Mouse (Mus musculus): ENCODE data around the gene Flot1. TPM values are rescaled to one million over a fixed set of nuclear protein-coding genes. Genes with fewer than 3 reads are reported as not detected.
A peak's percentile ranks its signal among the peaks of the same experiment; 100 is the strongest.

Gene Flot1
- polyA plus RNA-seq, 1 experiment: 52.7 TPM

DNA sequence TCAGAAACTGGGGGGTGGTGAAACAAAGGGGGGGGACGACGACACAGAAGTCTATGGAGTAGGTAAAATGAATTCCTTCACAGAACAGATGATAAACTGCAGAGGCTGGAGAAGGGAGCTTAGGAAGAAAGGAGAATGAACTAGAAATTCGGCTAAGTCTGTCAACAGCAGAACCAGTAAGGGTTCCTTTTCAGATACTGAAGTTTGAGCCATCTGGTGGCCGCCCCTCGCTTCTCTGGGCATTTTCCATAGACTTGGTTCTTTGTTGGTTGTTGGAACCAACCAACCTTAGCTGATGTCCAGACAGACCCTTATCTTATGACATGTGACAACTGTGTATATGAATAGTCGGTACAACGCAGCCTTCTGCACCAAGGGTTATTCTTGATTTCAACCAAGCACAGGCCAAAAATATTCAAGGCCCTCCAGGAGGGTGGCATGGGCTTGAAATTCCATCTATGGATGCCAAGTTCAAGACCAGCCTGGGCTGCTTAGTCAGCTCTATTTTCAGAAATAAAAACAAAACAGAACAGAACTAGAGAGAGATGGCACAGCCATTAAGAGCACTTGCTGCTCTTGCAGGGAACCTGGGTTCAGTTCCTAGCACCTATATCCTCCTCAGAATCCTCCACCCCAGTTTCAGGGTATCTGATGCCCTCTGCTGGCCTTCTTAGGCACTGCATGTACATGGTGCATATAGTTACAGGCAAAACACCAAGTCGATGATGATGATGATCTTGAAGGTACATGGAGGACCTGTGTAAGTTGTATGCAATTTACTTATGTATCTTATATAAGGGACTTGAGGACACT, 48.1 kb downstream of the Flot1 start:
- H3K4me3 ChIP-seq (ENCODE audit: insufficient read depth, low read length): peak overlapping the region; percentile 98
- H3K4me1 ChIP-seq (ENCODE audit: control insufficient read depth, insufficient read depth, low read length): peaks cover 14% of the 10 kb centered on the region
- TF ChIP-seq CTCF (IDR thresholded peaks at IDR 0.05; ENCODE audit: low read depth, low read length) (0 out of 2 replicates have a peak, but pooled peaks have one; percentile 30), POLR2A (IDR thresholded peaks at IDR 0.05; ENCODE audit: borderline replicate concordance, low read depth, low read length) (no peak)
- peak overlapping the region; percentile 99 for H3K27ac ChIP-seq (ENCODE audit: insufficient read depth, low read depth, low read length)

DNA sequence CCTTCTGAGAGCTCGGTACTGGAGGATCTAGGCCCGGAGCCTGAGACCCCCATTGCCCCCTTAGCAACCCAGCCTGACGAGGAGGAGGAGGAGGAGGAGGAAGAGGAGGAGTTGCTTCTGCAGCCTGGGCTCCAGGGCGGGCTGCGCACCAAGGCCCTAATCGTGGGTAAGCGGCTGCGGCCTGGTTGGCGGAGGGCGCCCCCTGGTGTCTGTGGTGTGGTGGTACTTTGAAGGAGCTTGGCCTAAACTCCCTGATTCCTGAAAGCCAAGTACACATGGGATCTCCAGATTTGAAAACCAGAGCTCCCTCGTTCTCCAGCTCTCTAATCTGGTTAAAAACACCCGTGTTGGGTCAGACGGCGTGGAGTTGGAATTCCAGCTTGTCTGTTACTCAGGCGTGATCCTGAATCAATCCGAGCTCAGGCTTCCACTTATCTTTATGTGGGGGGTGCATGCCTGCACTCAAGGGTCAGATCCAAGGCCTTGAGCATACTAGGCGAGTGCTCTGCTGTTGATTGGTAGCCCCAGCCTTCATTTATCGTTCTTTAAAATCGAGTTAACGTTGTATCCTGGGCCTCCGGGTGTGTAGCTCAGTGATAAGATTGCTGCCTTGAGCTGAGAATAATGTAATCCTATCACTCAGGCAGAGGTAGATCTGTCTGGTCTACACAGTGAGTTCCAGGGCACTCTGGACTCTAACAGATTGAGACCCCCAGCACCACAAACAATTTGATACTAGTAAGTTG, 50.9 kb downstream of the Flot1 start:
- TF ChIP-seq POLR2A (IDR thresholded peaks at IDR 0.05; ENCODE audit: borderline replicate concordance, low read depth, low read length): no peak
- peak; percentile 77; the same call in 1 of the 2 replicates for TF ChIP-seq CTCF (IDR thresholded peaks at IDR 0.05; ENCODE audit: low read depth, low read length)
- Histone ChIP-seq H3K27ac (ENCODE audit: insufficient read depth, low read depth, low read length) (peak overlapping the region; percentile 2; the same call in 1 of the 2 replicates), H3K4me3 (ENCODE audit: insufficient read depth, low read length) (peak overlapping the region; percentile 21), H3K4me1 (ENCODE audit: control insufficient read depth, insufficient read depth, low read length) (peaks cover 14% of the 10 kb centered on the region)

DNA sequence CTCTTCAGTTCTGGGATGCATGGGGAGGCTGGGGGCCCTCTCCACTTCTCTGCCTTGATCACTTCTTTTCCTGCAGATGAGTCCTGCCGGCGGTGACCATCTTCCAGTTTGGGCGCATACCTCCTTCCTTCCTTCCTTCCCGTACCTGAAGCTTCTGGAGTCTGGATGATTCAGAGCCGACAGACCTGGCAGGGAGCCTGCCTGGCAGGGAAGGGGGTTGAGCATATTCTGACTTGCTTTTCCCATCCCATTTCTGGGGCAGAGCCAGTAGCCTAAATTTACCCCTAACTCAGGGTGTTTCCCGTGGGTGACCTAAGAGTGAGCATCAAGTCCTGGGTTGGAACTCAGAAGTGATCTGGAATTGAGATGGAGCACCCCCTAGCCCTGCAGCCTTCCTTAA, 51.7 kb downstream of the Flot1 start:
- peaks cover 14% of the 10 kb centered on the region for H3K4me1 ChIP-seq (ENCODE audit: control insufficient read depth, insufficient read depth, low read length)
- TF ChIP-seq POLR2A (IDR thresholded peaks at IDR 0.05; ENCODE audit: borderline replicate concordance, low read depth, low read length): no peak
- TF ChIP-seq CTCF (IDR thresholded peaks at IDR 0.05; ENCODE audit: low read depth, low read length): no peak
- no peak overlapping the region for H3K4me3 ChIP-seq (ENCODE audit: insufficient read depth, low read length)
- H3K27ac ChIP-seq (ENCODE audit: insufficient read depth, low read depth, low read length): no peak overlapping the region

DNA sequence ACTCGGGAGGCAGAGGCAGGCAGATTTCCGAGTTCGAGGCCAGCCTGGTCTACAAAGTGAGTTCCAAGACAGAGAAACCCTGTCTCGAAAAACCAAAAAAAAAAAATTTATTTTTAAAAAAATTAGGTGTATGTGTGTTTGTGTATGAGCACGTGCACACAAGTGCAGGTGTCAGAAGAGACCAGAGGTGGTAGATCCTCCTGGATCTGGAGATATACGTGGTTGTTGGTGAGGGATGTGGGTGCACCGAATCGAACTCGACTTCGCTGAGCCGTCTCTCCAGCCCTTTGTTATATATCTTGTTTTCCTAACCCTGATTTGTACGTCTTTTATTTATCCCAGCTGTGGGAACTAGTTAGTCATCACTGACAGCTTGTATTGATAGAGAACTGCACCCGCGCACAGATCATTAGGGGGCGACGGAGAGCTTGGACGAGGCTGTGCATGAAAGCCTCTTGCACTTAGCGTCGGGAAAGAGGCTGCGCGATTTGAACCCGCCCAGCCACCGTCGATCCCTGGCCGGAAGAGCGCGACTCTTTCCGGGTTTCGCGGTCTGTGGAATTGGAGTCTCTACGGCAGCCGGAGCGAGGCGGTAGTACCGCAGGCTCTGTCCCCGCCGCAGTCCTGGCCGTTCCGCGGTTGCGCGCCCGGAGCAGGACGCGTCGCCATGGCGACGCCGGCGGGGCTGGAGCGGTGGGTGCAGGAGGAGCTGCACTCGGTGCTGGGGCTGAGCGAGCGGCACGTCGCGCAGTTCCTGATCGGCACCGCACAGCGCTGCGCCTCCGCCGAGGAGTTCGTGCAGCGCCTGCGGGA, 56.4 kb downstream of the Flot1 start, which contains the start of gene Dhx16:
Dhx16 (plus strand) TSS at position 575 of the 813 bp plus-strand sequence.
- H3K27ac ChIP-seq (ENCODE audit: insufficient read depth, low read depth, low read length): peak within 1 kb of the TSS; percentile 62

More for the DNA sequence above, 56.4 kb downstream of the Flot1 start, which contains the start of gene Dhx16:
- H3K4me1 ChIP-seq (ENCODE audit: control insufficient read depth, insufficient read depth, low read length): peaks cover 6% of the 10 kb centered on the region
- peak within 1 kb of the TSS; percentile 90 for H3K4me3 ChIP-seq (ENCODE audit: insufficient read depth, low read length)
- TF ChIP-seq CTCF (IDR thresholded peaks at IDR 0.05; ENCODE audit: low read depth, low read length) (0 out of 2 replicates have a peak, but pooled peaks have one; percentile 24), POLR2A (IDR thresholded peaks at IDR 0.05; ENCODE audit: borderline replicate concordance, low read depth, low read length) (no peak)

Other genes with a start within 250 kb of the Flot1 start
- gene Sfta2, start 221.7 kb upstream of the Flot1 start, polyA plus RNA-seq (2012; ENCODE audit: insufficient read depth, insufficient read length, missing spikeins): not detected in 2 replicates
- gene Gm9573, start 196.6 kb upstream of the Flot1 start, polyA plus RNA-seq (2012; ENCODE audit: insufficient read depth, insufficient read length, missing spikeins): not detected in 2 replicates
- not detected in 2 replicates for gene Mucl3, start 179.5 kb upstream of the Flot1 start, polyA plus RNA-seq (2012; ENCODE audit: insufficient read depth, insufficient read length, missing spikeins)
- gene Vars2, start 155.6 kb upstream of the Flot1 start, polyA plus RNA-seq (2012; ENCODE audit: insufficient read depth, insufficient read length, missing spikeins): 10.2 and 12.1 TPM in 2 replicates
- gene Gtf2h4, start 149.5 kb upstream of the Flot1 start, polyA plus RNA-seq (2012; ENCODE audit: insufficient read depth, insufficient read length, missing spikeins): 12.2 and 15.8 TPM in 2 replicates
- gene Ddr1, start 118.6 kb upstream of the Flot1 start, polyA plus RNA-seq (2012; ENCODE audit: insufficient read depth, insufficient read length, missing spikeins): 0.60 and 0.63 TPM in 2 replicates
- 40.6 and 46.7 TPM in 2 replicates for gene Ier3, start 1.5 kb upstream of the Flot1 start, polyA plus RNA-seq (2012; ENCODE audit: insufficient read depth, insufficient read length, missing spikeins)
- gene Tubb5, start 15.1 kb downstream of the Flot1 start, polyA plus RNA-seq (2012; ENCODE audit: insufficient read depth, insufficient read length, missing spikeins): 481 and 519 TPM in 2 replicates
- 16.1 and 17.7 TPM in 2 replicates for gene Mdc1, start 18.3 kb downstream of the Flot1 start, polyA plus RNA-seq (2012; ENCODE audit: insufficient read depth, insufficient read length, missing spikeins)
- 31.7 and 33.1 TPM in 2 replicates for gene Nrm, start 38.1 kb downstream of the Flot1 start, polyA plus RNA-seq (2012; ENCODE audit: insufficient read depth, insufficient read length, missing spikeins)
- gene Ppp1r18, start 42.4 kb downstream of the Flot1 start, polyA plus RNA-seq (2012; ENCODE audit: insufficient read depth, insufficient read length, missing spikeins): 202 and 205 TPM in 2 replicates
- 57.5 and 77.6 TPM in 2 replicates for gene Dhx16, start 56.6 kb downstream of the Flot1 start, polyA plus RNA-seq (2012; ENCODE audit: insufficient read depth, insufficient read length, missing spikeins)
- gene 2310061I04Rik, start 74.2 kb downstream of the Flot1 start, polyA plus RNA-seq (2012; ENCODE audit: insufficient read depth, insufficient read length, missing spikeins): 36.9 and 39.3 TPM in 2 replicates
- 22.7 and 23.8 TPM in 2 replicates for gene Atat1, start 86.8 kb downstream of the Flot1 start, polyA plus RNA-seq (2012; ENCODE audit: insufficient read depth, insufficient read length, missing spikeins)
- gene Mrps18b, start 93.2 kb downstream of the Flot1 start, polyA plus RNA-seq (2012; ENCODE audit: insufficient read depth, insufficient read length, missing spikeins): 21.0 and 29.4 TPM in 2 replicates
- gene Ppp1r10, start 93.2 kb downstream of the Flot1 start, polyA plus RNA-seq (2012; ENCODE audit: insufficient read depth, insufficient read length, missing spikeins): 36.0 and 46.0 TPM in 2 replicates
- 96.1 and 104 TPM in 2 replicates for gene Abcf1, start 146.5 kb downstream of the Flot1 start, polyA plus RNA-seq (2012; ENCODE audit: insufficient read depth, insufficient read length, missing spikeins)
- 27.7 and 28.1 TPM in 2 replicates for gene Gnl1, start 156.6 kb downstream of the Flot1 start, polyA plus RNA-seq (2012; ENCODE audit: insufficient read depth, insufficient read length, missing spikeins)
- 15.6 and 19.5 TPM in 2 replicates for gene Prr3, start 157.0 kb downstream of the Flot1 start, polyA plus RNA-seq (2012; ENCODE audit: insufficient read depth, insufficient read length, missing spikeins)
- gene H2-T24, start 197.3 kb downstream of the Flot1 start, polyA plus RNA-seq (2012; ENCODE audit: insufficient read depth, insufficient read length, missing spikeins): 52.2 and 56.0 TPM in 2 replicates
- gene H2-T23, start 209.6 kb downstream of the Flot1 start, polyA plus RNA-seq (2012; ENCODE audit: insufficient read depth, insufficient read length, missing spikeins): 351 and 364 TPM in 2 replicates
- gene H2-T22, start 219.5 kb downstream of the Flot1 start, polyA plus RNA-seq (2012; ENCODE audit: insufficient read depth, insufficient read length, missing spikeins): 89.0 and 112 TPM in 2 replicates
- 0.72 TPM in 1 of 2 replicates, not detected in the other for gene Gm6034, start 219.7 kb downstream of the Flot1 start, polyA plus RNA-seq (2012; ENCODE audit: insufficient read depth, insufficient read length, missing spikeins)
- not detected in 2 replicates for gene Gm11127, start 235.1 kb downstream of the Flot1 start, polyA plus RNA-seq (2012; ENCODE audit: insufficient read depth, insufficient read length, missing spikeins)